Mouse (Mus musculus): ENCODE data around the gene Mob3b. TPM values are rescaled to one million over a fixed set of nuclear protein-coding genes. Genes with fewer than 3 reads are reported as not detected.
"Not testable (repeated sequence)": the region's sequence is repeated elsewhere in the genome, so short reads cannot be mapped to it uniquely, and the experiment has no call there.

Mob3b gene
- total RNA-seq, 2 experiments from 2014 or later, result 2.8 to 4.0 TPM

DNA sequence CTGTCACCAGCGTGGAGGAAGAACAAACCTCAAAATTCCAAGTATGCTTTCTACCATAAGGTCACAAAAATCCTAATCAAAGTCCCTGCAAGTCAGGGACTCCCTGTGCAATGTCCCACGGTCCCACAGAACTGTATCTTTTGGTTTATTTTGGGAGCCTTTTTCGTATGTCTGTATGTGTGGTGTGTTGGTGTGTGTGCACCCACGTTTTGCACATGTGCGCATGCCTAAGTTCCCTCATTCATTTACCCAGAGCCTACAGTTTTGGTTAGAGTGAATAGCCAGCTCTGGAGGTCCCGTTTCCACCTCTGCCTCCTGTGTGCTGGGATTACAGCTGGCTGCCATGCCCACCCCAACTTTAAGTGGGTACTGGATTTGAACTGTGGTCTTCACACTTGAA is 189.7 kb downstream of the Mob3b start:
- no peak for DNase-seq (ENCODE audit: extremely low spot score in 1 of 2, low spot score in 2 of 2)
- no peak overlapping the region for H3K27ac ChIP-seq
- H3K4me3 ChIP-seq, result no peak overlapping the region
- TF ChIP-seq CTCF (IDR thresholded peaks at IDR 0.05), result no peak; the same call in 1 of the 2 replicates
- intact Hi-C loops (cut with DNase I), result loop anchor here (5.0 kb wide), 1 partner anchor 130 kb away; no protein-coding TSS in a partner anchor

- Histone ChIP-seq H3K4me3 (no peak overlapping the region), H3K27ac (no peak overlapping the region)
- DNase-seq (ENCODE audit: extremely low spot score in 1 of 2, low spot score in 2 of 2), result peak in 1 of 2 experiments; percentile 68
- intact Hi-C loops (cut with DNase I), result loop anchor here (5.0 kb wide), 1 partner anchor 131 kb away; no protein-coding TSS in a partner anchor
- peak; percentile 10 for TF ChIP-seq CTCF (IDR thresholded peaks at IDR 0.05)
Measured at GRCm38 (mm10) chr4:34966336-34966957, 190.8 kb downstream of the Mob3b start.

- no peak for TF ChIP-seq CTCF (IDR thresholded peaks at IDR 0.05)
- Histone ChIP-seq H3K4me3 (no peak overlapping the region), H3K27ac (0 out of 2 replicates have a peak overlapping the region, but pooled peaks have one; percentile 6)
- intact Hi-C loops (cut with DNase I), result loop anchor here (5.0 kb wide), 1 partner anchor 132 kb away; no protein-coding TSS in a partner anchor
- DNase-seq (ENCODE audit: extremely low spot score in 1 of 2, low spot score in 2 of 2), result no peak
Measured at GRCm38 (mm10) chr4:34964906-34965305, 192.4 kb downstream of the Mob3b start.

- H3K4me3 ChIP-seq, result no peak overlapping the region
- TF ChIP-seq CTCF (IDR thresholded peaks at IDR 0.05), result no peak
- DNase-seq (ENCODE audit: extremely low spot score in 1 of 2, low spot score in 2 of 2), result no peak
- intact Hi-C loops (cut with DNase I), result no loop called here
- H3K27ac ChIP-seq, result no peak overlapping the region
Measured at GRCm38 (mm10) chr4:34963999-34964398, 193.3 kb downstream of the Mob3b start.

DNA sequence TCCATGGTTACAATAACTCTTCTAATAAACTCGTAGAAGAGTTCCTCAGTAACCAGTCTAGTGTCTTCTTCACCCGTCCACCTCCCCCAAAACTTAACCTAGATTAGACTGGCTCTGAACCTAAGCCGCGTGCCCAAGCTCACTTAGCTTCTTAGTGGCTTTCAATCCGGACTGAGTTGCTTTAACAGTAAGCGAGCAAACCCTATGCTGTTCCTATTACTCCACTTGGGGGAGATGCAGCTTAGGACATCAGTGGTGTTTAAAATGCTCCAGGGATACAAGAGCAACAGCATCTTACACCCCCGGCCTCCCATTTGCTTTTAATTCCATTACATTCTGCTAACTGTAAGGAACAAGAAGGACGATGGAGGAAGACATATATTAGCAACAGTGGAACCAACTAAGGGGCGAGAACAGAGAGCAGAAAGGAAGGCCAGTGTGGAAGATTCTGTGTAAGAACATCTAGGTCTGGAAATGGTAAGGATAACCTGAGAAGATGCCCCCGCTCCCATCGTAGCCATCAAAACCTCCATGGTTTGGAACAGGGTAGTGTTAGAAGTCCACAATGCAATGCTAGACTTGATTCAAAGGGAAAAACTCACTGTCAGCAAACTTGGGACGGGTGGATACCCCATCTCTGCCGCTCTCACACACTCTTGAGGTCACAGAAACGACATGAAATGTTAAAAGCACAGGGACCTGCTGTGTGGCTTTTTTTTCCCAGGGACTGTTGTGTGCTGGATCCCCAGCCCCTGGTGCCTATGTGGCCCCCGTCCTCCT is 196.3 kb downstream of the Mob3b start:
- no peak for DNase-seq (ENCODE audit: extremely low spot score in 1 of 2, low spot score in 2 of 2)
- intact Hi-C loops (cut with DNase I), result no loop called here
- Histone ChIP-seq H3K4me3 (no peak overlapping the region), H3K27ac (no peak overlapping the region)
- peak; percentile 63 for TF ChIP-seq CTCF (IDR thresholded peaks at IDR 0.05)

DNA sequence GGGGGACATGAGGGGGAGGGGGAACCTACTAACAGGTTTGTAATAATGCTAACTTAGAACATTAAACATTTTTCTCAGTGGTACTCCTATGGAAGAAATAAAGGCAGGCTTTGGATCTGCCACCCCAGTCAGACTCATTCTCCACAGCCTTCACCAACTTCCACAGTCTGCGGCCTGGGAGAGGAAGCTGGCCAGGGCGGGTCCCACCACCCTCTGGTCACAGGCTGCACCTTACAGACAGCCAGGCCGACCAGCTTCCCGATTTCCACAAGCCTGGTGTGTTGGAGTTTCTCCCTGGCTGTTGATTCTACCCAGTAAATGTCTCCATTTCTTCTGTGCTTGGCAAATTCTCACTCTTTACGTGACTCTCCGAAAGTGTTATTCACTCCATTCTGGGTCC is 197.8 kb downstream of the Mob3b start:
- intact Hi-C loops (cut with DNase I), result loop anchor here (10.0 kb wide), 1 partner anchor 395 kb away; no protein-coding TSS in a partner anchor
- no peak overlapping the region for H3K27ac ChIP-seq
- H3K4me3 ChIP-seq, result no peak overlapping the region
- no peak for TF ChIP-seq CTCF (IDR thresholded peaks at IDR 0.05)
- DNase-seq (ENCODE audit: extremely low spot score in 1 of 2, low spot score in 2 of 2), result no peak

DNA sequence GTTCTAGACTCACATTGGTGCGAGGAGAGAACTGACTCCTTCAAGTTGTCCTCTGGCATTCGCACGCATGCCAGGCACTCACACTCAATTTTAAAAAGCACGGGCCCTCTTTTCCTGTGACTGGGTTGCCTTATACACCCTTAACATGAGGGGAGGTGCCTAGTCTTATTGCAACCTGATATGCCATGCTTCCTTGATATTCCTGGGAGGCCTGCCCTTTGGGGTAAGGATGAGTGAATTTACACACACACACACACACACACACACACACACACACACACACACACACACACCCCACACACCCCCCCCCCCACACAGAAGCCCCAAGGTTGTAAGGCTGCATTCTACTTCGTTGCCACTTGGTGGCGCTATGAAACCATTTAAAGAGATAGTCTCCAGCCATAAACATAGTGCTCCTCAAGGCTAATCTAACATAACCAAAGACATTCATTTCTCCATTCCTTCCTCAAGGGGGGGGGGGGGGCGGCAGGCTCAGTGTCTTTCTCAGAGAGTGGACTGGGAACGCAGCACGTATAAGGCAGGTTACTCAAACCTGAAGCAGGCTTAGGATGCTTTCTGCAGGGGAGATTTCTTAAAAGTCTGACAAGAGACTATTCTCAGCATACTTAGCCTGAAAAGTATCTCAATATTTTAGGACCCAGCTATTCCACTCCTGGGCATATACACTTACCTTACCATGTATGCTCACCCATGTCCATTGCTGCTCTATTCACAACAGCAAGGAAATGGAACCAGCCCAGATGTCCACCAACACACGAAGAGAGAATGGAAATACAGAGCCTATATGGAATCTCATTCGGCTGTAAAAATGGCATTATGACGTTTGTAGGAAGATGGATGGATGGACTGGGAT is 198.9 kb downstream of the Mob3b start:
- intact Hi-C loops (cut with DNase I), result loop anchor here (1.0 to 10.0 kb wide), 3 partner anchors 199 to 396 kb away; partner anchors contain the start of gene Mob3b
- DNase-seq (ENCODE audit: extremely low spot score in 1 of 2, low spot score in 2 of 2), result peak in 1 of 2 experiments; percentile 48
- H3K4me3 ChIP-seq, result no peak overlapping the region
- H3K27ac ChIP-seq, result no peak overlapping the region
- peak; percentile 47 for TF ChIP-seq CTCF (IDR thresholded peaks at IDR 0.05)

DNA sequence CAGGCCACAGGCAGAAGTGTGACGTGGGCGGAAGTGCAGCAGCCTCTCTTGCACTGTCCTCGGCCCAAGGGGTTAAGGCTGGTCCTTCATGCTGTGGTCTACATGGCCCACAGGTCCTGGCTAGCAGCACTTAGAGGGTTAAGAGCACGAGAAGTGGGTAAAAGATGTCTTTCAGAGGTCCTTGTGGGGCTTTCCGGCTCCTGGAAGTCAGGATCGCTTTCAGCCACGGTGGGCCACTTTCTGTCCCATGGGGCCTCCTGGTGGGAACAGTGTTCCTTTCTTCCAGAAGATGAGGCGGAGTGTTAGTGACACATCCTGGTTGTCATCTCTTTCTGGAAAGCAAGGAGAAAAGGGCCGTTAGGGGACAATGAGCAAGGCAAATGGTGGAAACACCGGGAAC is 203.6 kb downstream of the Mob3b start:
- intact Hi-C loops (cut with DNase I), result loop anchor here (10.0 kb wide), 1 partner anchor 401 kb away; no protein-coding TSS in a partner anchor
- DNase-seq (ENCODE audit: extremely low spot score in 1 of 2, low spot score in 2 of 2), result no peak
- Histone ChIP-seq H3K27ac (no peak overlapping the region), H3K4me3 (no peak overlapping the region)
- TF ChIP-seq CTCF (IDR thresholded peaks at IDR 0.05), result no peak

DNA sequence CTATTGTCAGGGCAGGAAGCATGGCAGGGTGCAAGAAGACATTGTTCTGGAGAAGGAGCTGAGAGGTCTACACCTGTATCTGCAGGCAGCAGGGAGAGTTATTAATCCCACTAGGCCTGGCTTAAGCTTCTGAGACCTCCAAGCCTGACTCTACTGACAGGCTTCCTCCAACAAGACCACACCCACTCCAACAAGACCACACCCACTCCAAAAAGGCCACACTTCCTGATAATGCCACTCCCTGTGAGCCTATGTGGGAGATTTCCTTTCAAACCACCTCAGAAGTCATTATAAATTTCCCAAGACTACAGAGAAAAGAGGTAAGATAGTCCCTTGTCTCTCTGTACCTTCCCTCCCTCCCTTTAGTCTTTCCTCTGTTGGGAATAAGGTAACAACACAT is 210.1 kb downstream of the Mob3b start:
- no peak for TF ChIP-seq CTCF (IDR thresholded peaks at IDR 0.05)

DNA sequence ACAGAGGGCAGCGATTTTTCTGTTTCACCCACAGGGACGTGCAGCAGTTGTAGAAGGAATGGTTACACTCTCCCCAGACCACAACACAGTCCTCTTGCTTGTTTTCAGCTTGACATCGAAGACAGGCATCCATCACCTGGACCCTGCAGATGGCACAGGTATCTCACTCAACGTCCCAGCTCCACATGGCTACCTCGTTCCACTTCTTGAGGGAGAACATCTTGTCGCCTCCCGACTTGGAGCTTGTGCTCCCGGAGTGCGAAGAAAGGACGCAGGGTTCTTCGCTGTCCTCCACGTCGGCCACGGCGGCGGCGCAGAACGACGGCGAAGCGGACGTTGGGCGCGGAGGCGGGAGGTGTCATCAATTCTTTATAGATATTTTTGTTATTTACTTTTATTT is 216.2 kb downstream of the Mob3b start:
- no peak for DNase-seq (ENCODE audit: extremely low spot score in 1 of 2, low spot score in 2 of 2)
- intact Hi-C loops (cut with DNase I), result no loop called here
- no peak for TF ChIP-seq CTCF (IDR thresholded peaks at IDR 0.05)
- Histone ChIP-seq H3K4me3 (no peak overlapping the region), H3K27ac (no peak overlapping the region)

More for the DNA sequence above, 210.1 kb downstream of the Mob3b start:
- DNase-seq (ENCODE audit: extremely low spot score in 1 of 2, low spot score in 2 of 2), result no peak
- intact Hi-C loops (cut with DNase I), result no loop called here
- H3K27ac ChIP-seq, result no peak overlapping the region
- H3K4me3 ChIP-seq, result no peak overlapping the region

DNA sequence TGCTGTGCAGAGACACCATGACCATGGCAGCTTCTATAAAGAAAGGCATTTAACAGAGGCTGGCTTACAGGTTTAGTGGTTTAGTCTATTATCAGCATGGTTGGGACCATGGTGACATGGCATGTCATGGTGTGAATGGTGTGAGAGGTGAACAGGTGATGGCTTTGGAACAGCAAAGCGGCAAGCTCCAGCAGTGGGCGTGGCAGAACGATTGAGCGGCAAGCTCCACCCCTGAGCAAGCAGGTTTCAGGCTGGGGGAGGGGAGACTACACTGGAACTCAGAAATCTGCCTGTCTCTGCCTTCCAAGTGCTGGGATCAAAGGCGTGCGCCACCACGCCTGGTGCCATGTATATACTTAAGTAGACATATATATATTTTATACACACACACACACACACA is 228.9 kb downstream of the Mob3b start:
- intact Hi-C loops (cut with DNase I); DNase-seq (ENCODE audit: extremely low spot score in 1 of 2, low spot score in 2 of 2); H3K4me3 ChIP-seq; H3K27ac ChIP-seq: not testable (repeated sequence)
